Mouse (Mus musculus) heart, embryonic 13.5 days (tissue): ENCODE results near the gene Dbndd2. TPM values are rescaled to one million over a fixed set of nuclear protein-coding genes. Genes with fewer than 3 reads are reported as not detected.

Experiments
- ATAC-seq: fragments of 200-750 bp; cut with Nextera tagmentation; 2 replicates; pipeline ENCODE4 v1.8.0; 2017; ENCODE audit warnings: moderate TSS enrichment; ENCODE audit not compliant: insufficient number of reproducible peaks, low FRiP score, low TSS enrichment; ENCODE audit errors: extremely low read depth
- H3K27ac ChIP-seq: fragments of 300-500 bp; sonication (generic); replicated peaks from 2 replicates; pipeline ENCODE4 v1.5.1; 2015; ENCODE audit warnings: moderate library complexity, mild to moderate bottlenecking, inconsistent platforms
- H3K27me3 ChIP-seq: fragments of 300-500 bp; sonication (generic); replicated peaks from 2 replicates; pipeline ENCODE4 v1.6.1; 2015; ENCODE audit warnings: mild to moderate bottlenecking, inconsistent platforms
- H3K36me3 ChIP-seq: fragments of 300-500 bp; sonication (generic); 2 replicates; pipeline ENCODE4 v1.6.1; 2015; ENCODE audit warnings: mild to moderate bottlenecking, inconsistent platforms
- H3K4me1 ChIP-seq: fragments of 300-500 bp; sonication (generic); 2 replicates; pipeline ENCODE4 v1.6.1; 2015; ENCODE audit warnings: inconsistent platforms
- H3K4me2 ChIP-seq: fragments of 300-500 bp; sonication (generic); 2 replicates; pipeline ENCODE4 v1.6.1; 2015; ENCODE audit warnings: inconsistent platforms, mild to moderate bottlenecking, moderate library complexity
- H3K4me3 ChIP-seq: fragments of 300-500 bp; sonication (generic); 2 replicates; pipeline ENCODE4 v1.5.1; 2015; ENCODE audit warnings: moderate library complexity, mild to moderate bottlenecking, inconsistent platforms
- H3K9ac ChIP-seq: fragments of 300-500 bp; sonication (generic); 2 replicates; pipeline ENCODE4 v1.6.1; 2015; ENCODE audit warnings: inconsistent platforms, mild to moderate bottlenecking, moderate library complexity
- H3K9me3 ChIP-seq: fragments of 300-500 bp; sonication (generic); 2 replicates; pipeline ENCODE4 v1.6.1; 2016; ENCODE audit warnings: inconsistent platforms
- WGBS: fragments of 180-500 bp; shearing (Covaris S2); methylation state at CpG from one replicate; pipeline ENCODE4 v1.1.7; 2015; ENCODE audit warnings: mixed read lengths; 5-methylcytosine and 5-hydroxymethylcytosine counted together
- polyA plus RNA-seq: library from polyadenylated mRNA; unstranded; fragments of >200 nt; fragmentation: Nextera tagmentation; extraction: Ambion mirVana; gene quantifications from 2 replicates; pipeline ENCODE4 v1.2.1, GENCODE M21; 2015

The Dbndd2 gene
- polyA plus RNA-seq, 1 experiment from 2014 or later = 8.9 TPM

DNA sequence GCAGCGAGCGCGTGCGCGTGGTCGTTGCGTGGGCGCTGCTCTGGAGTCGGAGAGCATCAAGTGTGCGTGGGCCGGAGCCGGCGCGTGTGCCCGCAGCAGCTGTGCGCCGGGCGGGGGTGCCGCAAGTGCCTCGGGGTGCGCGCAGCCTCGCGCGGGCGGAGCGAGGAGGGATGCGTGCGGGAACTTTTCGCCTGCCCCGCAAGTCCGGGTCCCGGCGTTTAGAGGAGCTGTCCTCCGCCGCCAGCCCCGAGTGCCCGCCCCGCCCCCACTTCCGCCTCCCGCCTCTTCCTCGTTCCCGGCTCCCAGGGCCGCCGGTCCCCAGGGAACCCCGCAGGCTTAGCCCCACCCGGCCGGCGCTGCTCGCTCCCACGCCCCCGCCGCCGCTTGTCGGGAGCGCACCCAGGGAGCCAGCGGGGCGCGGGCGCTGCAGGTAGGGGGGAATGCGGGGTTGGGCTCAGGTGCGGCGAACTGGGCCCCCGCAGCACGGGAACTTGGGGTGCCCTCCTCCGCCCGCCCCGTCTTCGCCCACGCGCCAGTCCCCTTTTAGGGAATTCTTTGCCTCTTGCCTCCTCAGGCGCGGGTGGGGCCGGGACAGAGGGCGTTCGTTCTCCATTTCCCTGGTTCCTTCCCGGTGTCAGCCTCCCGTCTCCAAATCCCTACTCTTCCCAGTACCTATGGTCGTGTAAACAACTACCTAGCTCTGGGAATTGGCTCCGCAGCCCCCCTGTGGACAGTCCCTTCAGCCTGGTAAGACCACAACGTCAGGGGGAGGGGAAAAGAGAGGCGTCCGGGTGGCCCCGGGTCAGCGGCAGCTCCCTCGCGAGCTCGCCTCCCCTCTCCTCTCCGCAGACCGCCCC, 580 bp downstream of the Dbndd2 start:
- peak overlapping the region; percentile 87 for H3K9ac ChIP-seq
- peaks cover 18% of the 10 kb centered on the region for H3K4me1 ChIP-seq
- H3K9me3 ChIP-seq = no peaks in the 10 kb centered on the region
- peak overlapping the region; percentile 73 for H3K27ac ChIP-seq
- H3K27me3 ChIP-seq = peaks cover 21% of the 10 kb centered on the region
- peak overlapping the region; percentile 99 for H3K4me2 ChIP-seq
- WGBS = 1% methylated on average over 79 of the region's 90 CpGs
- ATAC-seq = peak; percentile 43; the same call in 1 of the 2 replicates
- peak overlapping the region; percentile 79 for H3K4me3 ChIP-seq
- peaks cover 29% of the 10 kb centered on the region for H3K36me3 ChIP-seq

DNA sequence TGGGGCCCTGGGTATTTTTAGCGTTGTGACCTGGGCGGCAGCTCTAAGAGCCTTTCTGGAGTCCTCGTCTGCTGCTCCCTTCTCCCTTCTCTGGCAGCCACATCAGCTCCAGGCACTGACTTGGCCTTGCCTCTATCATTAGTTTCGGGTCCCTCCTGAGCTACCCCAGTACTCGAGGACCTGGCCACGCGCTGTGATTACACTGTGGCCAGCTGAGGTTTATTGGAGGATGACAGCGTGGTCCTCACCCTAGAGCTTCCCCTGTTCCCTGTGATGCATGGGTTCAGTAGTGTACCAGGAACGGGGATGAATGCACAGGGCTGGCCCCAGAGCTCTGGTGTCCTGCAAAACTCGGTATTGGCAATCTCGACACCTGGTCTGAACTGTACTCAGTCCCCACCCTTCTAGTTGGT, 1.2 kb downstream of the Dbndd2 start:
- Histone ChIP-seq H3K9me3 (no peaks in the 10 kb centered on the region), H3K4me3 (peak overlapping the region; percentile 79), H3K36me3 (peaks cover 33% of the 10 kb centered on the region), H3K4me1 (peaks cover 18% of the 10 kb centered on the region), H3K9ac (peak overlapping the region; percentile 87), H3K27ac (peak overlapping the region; percentile 73), H3K4me2 (peak overlapping the region; percentile 99), H3K27me3 (peaks cover 21% of the 10 kb centered on the region)
- ATAC-seq = no peak; the same call in 1 of the 2 replicates
- WGBS = 8% methylated on average over 11 of the region's 11 CpGs

DNA sequence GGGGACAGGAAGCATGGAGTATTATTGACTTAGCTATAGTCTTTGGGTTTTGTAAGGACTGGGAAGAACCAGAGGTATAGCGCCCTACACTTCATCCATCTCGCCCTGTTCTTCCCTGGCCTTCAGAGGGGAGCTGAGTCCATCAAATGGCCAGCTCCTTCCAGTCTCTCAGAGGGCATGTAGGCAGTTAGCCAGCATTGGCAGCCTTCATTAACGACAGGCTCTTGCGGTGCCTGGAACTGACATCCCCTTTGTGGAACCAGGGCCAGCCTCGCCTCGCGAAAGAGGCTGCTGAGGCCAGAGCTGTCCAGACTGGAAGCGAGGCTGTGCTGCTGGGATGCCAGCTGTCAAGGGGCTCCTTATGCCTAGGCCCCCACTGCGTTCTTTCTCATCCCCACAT, 1.9 kb downstream of the Dbndd2 start:
- Histone ChIP-seq H3K27me3 (peaks cover 21% of the 10 kb centered on the region), H3K9ac (0 out of 2 replicates have a peak overlapping the region, but pooled peaks have one; percentile 8), H3K27ac (no peak overlapping the region), H3K9me3 (no peaks in the 10 kb centered on the region), H3K4me2 (peak overlapping the region; percentile 99), H3K4me1 (peaks cover 18% of the 10 kb centered on the region), H3K4me3 (no peak overlapping the region), H3K36me3 (peaks cover 33% of the 10 kb centered on the region)
- WGBS = 64% methylated on average over 9 of the region's 9 CpGs
- no peak for ATAC-seq

DNA sequence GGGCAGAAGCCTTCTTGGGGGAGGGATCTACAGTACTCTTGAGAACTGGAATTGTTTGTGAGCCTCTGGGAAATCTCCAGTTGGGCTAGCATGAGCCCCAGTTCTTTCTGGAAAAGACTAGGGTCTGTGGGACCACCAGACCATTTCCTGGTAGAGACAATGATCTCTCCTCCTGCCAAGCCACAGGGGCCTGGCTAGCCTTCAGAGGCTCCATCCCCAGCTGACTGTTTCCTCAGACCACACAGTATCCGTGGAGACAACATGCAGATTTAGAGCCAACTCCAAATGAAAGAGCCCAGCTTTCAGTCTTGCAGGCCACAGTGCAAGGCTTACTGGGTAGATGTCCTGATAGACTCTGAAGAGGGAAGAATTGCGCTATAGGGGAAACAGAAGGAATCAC, 8.2 kb downstream of the Dbndd2 start:
- H3K27me3 ChIP-seq = no peaks in the 10 kb centered on the region
- no peak overlapping the region for H3K4me3 ChIP-seq
- 60% methylated on average over 2 of the region's 2 CpGs for WGBS
- no peak overlapping the region for H3K27ac ChIP-seq
- no peak overlapping the region for H3K4me2 ChIP-seq
- no peak overlapping the region for H3K9ac ChIP-seq
- no peaks in the 10 kb centered on the region for H3K9me3 ChIP-seq
- peaks cover 17% of the 10 kb centered on the region for H3K4me1 ChIP-seq
- H3K36me3 ChIP-seq = peaks cover 25% of the 10 kb centered on the region
- ATAC-seq = no peak

GRCm38 (mm10) chr2:164496331-164496730, 10.4 kb downstream of the Dbndd2 start:
- no peak for ATAC-seq
- Histone ChIP-seq H3K9me3 (no peaks in the 10 kb centered on the region), H3K36me3 (peaks cover 29% of the 10 kb centered on the region), H3K9ac (no peak overlapping the region), H3K4me3 (peak overlapping the region; percentile 93), H3K27ac (no peak overlapping the region), H3K4me1 (peaks cover 17% of the 10 kb centered on the region), H3K4me2 (peak overlapping the region; percentile 99), H3K27me3 (no peaks in the 10 kb centered on the region)
- WGBS = 49% methylated on average over 1 of the region's 1 CpGs

GRCm38 (mm10) chr2:164496847-164497690, 11.2 kb downstream of the Dbndd2 start, which contains the start of gene Pigt:
TSS of gene Pigt (plus strand) at chr2:164497520.
- peak; percentile 83 for ATAC-seq
- peak within 1 kb of the TSS; percentile 49; the same call in 1 of the 2 replicates for H3K27ac ChIP-seq
- H3K36me3 ChIP-seq = peaks cover 29% of the 10 kb centered on the region
- peak within 1 kb of the TSS; percentile 99 for H3K4me2 ChIP-seq
- 4% methylated on average over 43 of the region's 43 CpGs for WGBS
- H3K4me1 ChIP-seq = peaks cover 17% of the 10 kb centered on the region
- H3K9me3 ChIP-seq = no peaks in the 10 kb centered on the region
- peak within 1 kb of the TSS; percentile 93 for H3K4me3 ChIP-seq
- peak within 1 kb of the TSS; percentile 88 for H3K9ac ChIP-seq
- no peaks in the 10 kb centered on the region for H3K27me3 ChIP-seq

DNA sequence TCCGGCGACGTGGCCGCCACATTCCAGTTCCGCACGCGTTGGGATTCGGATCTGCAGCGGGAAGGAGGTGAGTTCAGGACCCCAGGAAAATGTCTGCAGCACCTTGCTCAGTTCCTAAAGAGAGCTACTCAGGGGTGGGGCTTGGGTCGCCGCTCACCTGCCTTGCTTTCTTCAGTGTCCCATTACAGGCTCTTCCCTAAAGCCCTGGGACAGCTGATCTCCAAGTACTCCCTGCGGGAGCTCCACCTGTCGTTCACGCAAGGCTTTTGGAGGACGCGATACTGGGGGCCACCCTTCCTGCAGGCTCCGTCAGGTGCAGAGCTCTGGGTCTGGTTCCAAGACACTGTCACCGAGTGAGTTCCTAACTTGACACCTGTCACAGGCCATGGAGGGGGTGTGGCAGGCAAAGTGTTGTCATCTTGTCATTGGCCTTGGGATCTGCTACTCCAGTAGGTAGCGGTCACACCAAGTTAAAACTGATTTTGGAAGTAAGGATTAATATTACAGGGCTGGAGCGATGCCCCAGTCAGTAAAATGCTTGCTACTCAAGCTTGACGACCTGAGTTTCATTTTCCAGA, 11.9 kb downstream of the Dbndd2 start:
- Histone ChIP-seq H3K27me3 (no peaks in the 10 kb centered on the region), H3K4me1 (peaks cover 17% of the 10 kb centered on the region), H3K9me3 (no peaks in the 10 kb centered on the region), H3K36me3 (peaks cover 36% of the 10 kb centered on the region), H3K9ac (peak overlapping the region; percentile 88), H3K4me3 (peak overlapping the region; percentile 93), H3K4me2 (peak overlapping the region; percentile 99), H3K27ac (no peak overlapping the region)
- no peak for ATAC-seq
- WGBS = 4% methylated on average over 21 of the region's 21 CpGs

DNA sequence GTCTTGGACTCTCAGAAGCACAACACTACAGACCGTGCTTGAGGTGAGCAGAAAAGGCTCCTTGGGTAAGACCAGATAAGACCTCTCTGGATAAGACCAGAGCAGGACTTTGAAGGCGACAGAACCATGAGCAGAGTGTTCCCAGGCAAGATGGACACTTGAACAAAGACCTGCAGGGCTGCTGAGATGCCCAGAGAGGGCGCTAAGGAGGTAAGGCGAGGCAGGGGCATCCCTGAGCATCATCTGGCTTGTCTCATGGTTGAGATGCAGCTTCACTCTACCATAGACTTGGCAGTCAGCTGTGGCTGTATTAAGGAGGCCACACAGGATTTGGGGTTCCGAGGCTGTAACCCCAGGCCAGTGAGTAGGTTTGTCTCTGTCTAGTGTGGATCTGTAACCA, 13.4 kb downstream of the Dbndd2 start:
- Histone ChIP-seq H3K4me1 (peaks cover 17% of the 10 kb centered on the region), H3K9ac (no peak overlapping the region), H3K9me3 (peaks cover 4% of the 10 kb centered on the region; the same call in 1 of the 2 replicates), H3K27me3 (no peaks in the 10 kb centered on the region), H3K27ac (no peak overlapping the region), H3K4me3 (no peak overlapping the region), H3K36me3 (peaks cover 52% of the 10 kb centered on the region), H3K4me2 (no peak overlapping the region)
- ATAC-seq = no peak
- 67% methylated on average over 5 of the region's 5 CpGs for WGBS

GRCm38 (mm10) chr2:164500511-164500910, 14.6 kb downstream of the Dbndd2 start:
- Histone ChIP-seq H3K4me1 (peaks cover 17% of the 10 kb centered on the region), H3K27ac (no peak overlapping the region), H3K4me3 (no peak overlapping the region), H3K27me3 (no peaks in the 10 kb centered on the region), H3K9ac (no peak overlapping the region), H3K4me2 (no peak overlapping the region), H3K9me3 (peaks cover 11% of the 10 kb centered on the region), H3K36me3 (peaks cover 64% of the 10 kb centered on the region)
- no peak for ATAC-seq
- WGBS = 96% methylated on average over 7 of the region's 7 CpGs

- H3K4me1 ChIP-seq = no peaks in the 10 kb centered on the region
- 93% methylated on average over 3 of the region's 3 CpGs for WGBS
- H3K9me3 ChIP-seq = peaks cover 11% of the 10 kb centered on the region
- no peak overlapping the region for H3K27ac ChIP-seq
- no peaks in the 10 kb centered on the region for H3K27me3 ChIP-seq
- H3K4me3 ChIP-seq = no peak overlapping the region
- H3K4me2 ChIP-seq = no peak overlapping the region
- ATAC-seq = no peak
- peaks cover 72% of the 10 kb centered on the region for H3K36me3 ChIP-seq
- no peak overlapping the region for H3K9ac ChIP-seq
These were observed 19.0 kb downstream of the Dbndd2 start for GRCm38 (mm10) chr2:164504919-164505318.
